Mouse (Mus musculus) forebrain, embryonic 10.5 days (tissue): ENCODE results near the gene Wdr13. TPM values are rescaled to one million over a fixed set of nuclear protein-coding genes. Genes with fewer than 3 reads are reported as not detected.
A peak's percentile ranks its signal among the peaks of the same experiment; 100 is the strongest.
"Not testable (repeated sequence)": the region's sequence is repeated elsewhere in the genome, so short reads cannot be mapped to it uniquely, and the experiment has no call there.

ENCODE experiments used
- DNase-seq: peaks from one replicate; pipeline ENCODE4 v3.0.0-alpha.2; 2017; ENCODE audit warnings: low spot score; ENCODE audit errors: extremely low spot score
- H3K27ac ChIP-seq: fragments of 300-500 bp; sonication (generic); 2 replicates; pipeline ENCODE4 v1.5.1; 2016; ENCODE audit warnings: mild to moderate bottlenecking
- H3K27me3 ChIP-seq: fragments of 300-500 bp; sonication (generic); 2 replicates; pipeline ENCODE4 v1.6.1; 2016; ENCODE audit warnings: mild to moderate bottlenecking; ENCODE audit not compliant: poor library complexity, severe bottlenecking
- H3K36me3 ChIP-seq: fragments of 300-500 bp; sonication (generic); replicated peaks from 2 replicates; pipeline ENCODE4 v1.6.1; 2016; ENCODE audit warnings: mild to moderate bottlenecking, moderate library complexity
- H3K4me1 ChIP-seq: fragments of 300-500 bp; sonication (generic); 2 replicates; pipeline ENCODE4 v1.6.1; 2016
- H3K4me3 ChIP-seq: fragments of 300-500 bp; sonication (generic); 2 replicates; pipeline ENCODE4 v1.5.1; 2016; ENCODE audit warnings: mild to moderate bottlenecking, moderate library complexity
- H3K9me3 ChIP-seq: fragments of 300-500 bp; sonication (generic); 2 replicates; pipeline ENCODE4 v1.6.1; 2016; ENCODE audit warnings: mild to moderate bottlenecking, moderate library complexity
- WGBS: fragments of 180-500 bp; shearing (Covaris S2); methylation state at CpG from one replicate; pipeline ENCODE4 v1.1.7; 2016; 5-methylcytosine and 5-hydroxymethylcytosine counted together
- polyA plus RNA-seq: library from polyadenylated mRNA; unstranded; fragments of >200 nt; fragmentation: Nextera tagmentation; extraction: Ambion mirVana; gene quantifications from 2 replicates; pipeline ENCODE4 v1.2.1, GENCODE M21; 2016

The Wdr13 gene
- polyA plus RNA-seq, 1 experiment from 2014 or later: 23.7 TPM

- Histone ChIP-seq H3K9me3 (no peaks in the 10 kb centered on the region), H3K4me1 (peaks cover 18% of the 10 kb centered on the region), H3K27ac (peak overlapping the region; percentile 86), H3K27me3 (no peaks in the 10 kb centered on the region), H3K4me3 (peak overlapping the region; percentile 47), H3K36me3 (no peaks in the 10 kb centered on the region)
- WGBS: 24% methylated on average over 19 of the region's 19 CpGs
- peak; percentile 90 for DNase-seq
These were observed 35.9 kb downstream of the Wdr13 start for GRCm38 (mm10) chrX:8096787-8097242.

GRCm38 (mm10) chrX:8096068-8096786, 36.5 kb downstream of the Wdr13 start:
- Histone ChIP-seq H3K4me3 (peak overlapping the region; percentile 47), H3K27ac (peak overlapping the region; percentile 86), H3K4me1 (peaks cover 15% of the 10 kb centered on the region)
- H3K36me3 ChIP-seq, H3K9me3 ChIP-seq, H3K27me3 ChIP-seq, DNase-seq: not testable (repeated sequence)
- 14% methylated on average over 36 of the region's 48 CpGs for WGBS

- Histone ChIP-seq H3K36me3 (no peaks in the 10 kb centered on the region), H3K4me3 (peak overlapping the region; percentile 42), H3K9me3 (no peaks in the 10 kb centered on the region), H3K4me1 (peaks cover 8% of the 10 kb centered on the region), H3K27me3 (no peaks in the 10 kb centered on the region), H3K27ac (0 out of 2 replicates have a peak overlapping the region, but pooled peaks have one; percentile 56)
- WGBS: 87% methylated on average over 10 of the region's 10 CpGs
- DNase-seq: no peak
These were observed 37.1 kb downstream of the Wdr13 start for GRCm38 (mm10) chrX:8095546-8095945.

GRCm38 (mm10) chrX:8090954-8091347, 41.7 kb downstream of the Wdr13 start:
- H3K4me3 ChIP-seq, DNase-seq, H3K9me3 ChIP-seq, H3K27ac ChIP-seq, H3K27me3 ChIP-seq, H3K4me1 ChIP-seq, H3K36me3 ChIP-seq: not testable (repeated sequence)
- 88% methylated on average over 4 of the region's 5 CpGs for WGBS

GRCm38 (mm10) chrX:8090346-8090953, 42.2 kb downstream of the Wdr13 start, which contains the start of gene Was:
TSS of gene Was (minus strand) at chrX:8090498.
- Histone ChIP-seq H3K27ac (no peak within 1 kb of the TSS), H3K27me3 (no peaks in the 10 kb centered on the region), H3K36me3 (no peaks in the 10 kb centered on the region), H3K9me3 (no peaks in the 10 kb centered on the region; the same call in 1 of the 2 replicates), H3K4me1 (no peaks in the 10 kb centered on the region), H3K4me3 (no peak within 1 kb of the TSS)
- 86% methylated on average over 12 of the region's 14 CpGs for WGBS
- DNase-seq: no peak

GRCm38 (mm10) chrX:8089746-8090145, 42.9 kb downstream of the Wdr13 start:
- H3K4me3 ChIP-seq: no peak overlapping the region
- 87% methylated on average over 3 of the region's 3 CpGs for WGBS
- H3K4me1 ChIP-seq: no peaks in the 10 kb centered on the region
- no peaks in the 10 kb centered on the region; the same call in 1 of the 2 replicates for H3K9me3 ChIP-seq
- no peaks in the 10 kb centered on the region for H3K36me3 ChIP-seq
- H3K27ac ChIP-seq: no peak overlapping the region
- DNase-seq: no peak
- H3K27me3 ChIP-seq: no peaks in the 10 kb centered on the region

GRCm38 (mm10) chrX:8085611-8086010, 47.1 kb downstream of the Wdr13 start:
- H3K4me3 ChIP-seq: no peak overlapping the region
- H3K36me3 ChIP-seq: no peaks in the 10 kb centered on the region
- no peaks in the 10 kb centered on the region for H3K4me1 ChIP-seq
- no peak overlapping the region for H3K27ac ChIP-seq
- DNase-seq: no peak
- 88% methylated on average over 6 of the region's 8 CpGs for whole genome bisulfite sequencing
- no peaks in the 10 kb centered on the region; the same call in 1 of the 2 replicates for H3K9me3 ChIP-seq
- no peaks in the 10 kb centered on the region for H3K27me3 ChIP-seq

- H3K27me3 ChIP-seq: no peaks in the 10 kb centered on the region
- no peaks in the 10 kb centered on the region for H3K36me3 ChIP-seq
- 92% methylated on average over 6 of the region's 6 CpGs for WGBS
- no peak overlapping the region for H3K27ac ChIP-seq
- no peaks in the 10 kb centered on the region for H3K4me1 ChIP-seq
- no peak overlapping the region for H3K4me3 ChIP-seq
- no peak for DNase-seq
- H3K9me3 ChIP-seq: no peaks in the 10 kb centered on the region; the same call in 1 of the 2 replicates
These were observed 47.9 kb downstream of the Wdr13 start for GRCm38 (mm10) chrX:8084771-8085259.

- Histone ChIP-seq H3K36me3 (peaks cover 25% of the 10 kb centered on the region), H3K27me3 (no peaks in the 10 kb centered on the region), H3K4me3 (peak overlapping the region; percentile 64), H3K27ac (peak overlapping the region; percentile 94), H3K9me3 (no peaks in the 10 kb centered on the region; the same call in 1 of the 2 replicates), H3K4me1 (peaks cover 5% of the 10 kb centered on the region)
- DNase-seq: no peak
- WGBS: 20% methylated on average over 3 of the region's 3 CpGs
These were observed 57.6 kb downstream of the Wdr13 start for GRCm38 (mm10) chrX:8075104-8075503.

GRCm38 (mm10) chrX:8074430-8075014, 58.2 kb downstream of the Wdr13 start, which contains the start of gene Suv39h1:
TSS of gene Suv39h1 (minus strand) at chrX:8074760.
- WGBS: 20% methylated on average over 46 of the region's 46 CpGs
- peak; percentile 88 for DNase-seq
- Histone ChIP-seq H3K36me3 (peaks cover 31% of the 10 kb centered on the region), H3K9me3 (no peaks in the 10 kb centered on the region; the same call in 1 of the 2 replicates), H3K27me3 (no peaks in the 10 kb centered on the region), H3K27ac (peak within 1 kb of the TSS; percentile 94), H3K4me1 (peaks cover 5% of the 10 kb centered on the region), H3K4me3 (peak within 1 kb of the TSS; percentile 64)

- H3K4me1 ChIP-seq: peaks cover 5% of the 10 kb centered on the region
- no peaks in the 10 kb centered on the region; the same call in 1 of the 2 replicates for H3K9me3 ChIP-seq
- H3K36me3 ChIP-seq: peaks cover 37% of the 10 kb centered on the region
- DNase-seq: peak; percentile 36
- WGBS: 28% methylated on average over 61 of the region's 64 CpGs
- no peaks in the 10 kb centered on the region for H3K27me3 ChIP-seq
- H3K4me3 ChIP-seq: peak overlapping the region; percentile 64
- peak overlapping the region; percentile 94 for H3K27ac ChIP-seq
These were observed 58.7 kb downstream of the Wdr13 start for GRCm38 (mm10) chrX:8073881-8074429.
